Mouse (Mus musculus) naive thymus-derived CD4-positive, alpha-beta T cell, adult 2 months (primary cell): ENCODE measurements around the gene Trmt2b.
"Not testable (repeated sequence)": the region's sequence is repeated elsewhere in the genome, so short reads cannot be mapped to it uniquely, and the experiment has no call there.

Experiments used
- DNase-seq: peaks from one replicate; pipeline ENCODE4 v3.0.0-alpha.2; 2011; ENCODE audit warnings: low read depth

The Trmt2b gene

DNA sequence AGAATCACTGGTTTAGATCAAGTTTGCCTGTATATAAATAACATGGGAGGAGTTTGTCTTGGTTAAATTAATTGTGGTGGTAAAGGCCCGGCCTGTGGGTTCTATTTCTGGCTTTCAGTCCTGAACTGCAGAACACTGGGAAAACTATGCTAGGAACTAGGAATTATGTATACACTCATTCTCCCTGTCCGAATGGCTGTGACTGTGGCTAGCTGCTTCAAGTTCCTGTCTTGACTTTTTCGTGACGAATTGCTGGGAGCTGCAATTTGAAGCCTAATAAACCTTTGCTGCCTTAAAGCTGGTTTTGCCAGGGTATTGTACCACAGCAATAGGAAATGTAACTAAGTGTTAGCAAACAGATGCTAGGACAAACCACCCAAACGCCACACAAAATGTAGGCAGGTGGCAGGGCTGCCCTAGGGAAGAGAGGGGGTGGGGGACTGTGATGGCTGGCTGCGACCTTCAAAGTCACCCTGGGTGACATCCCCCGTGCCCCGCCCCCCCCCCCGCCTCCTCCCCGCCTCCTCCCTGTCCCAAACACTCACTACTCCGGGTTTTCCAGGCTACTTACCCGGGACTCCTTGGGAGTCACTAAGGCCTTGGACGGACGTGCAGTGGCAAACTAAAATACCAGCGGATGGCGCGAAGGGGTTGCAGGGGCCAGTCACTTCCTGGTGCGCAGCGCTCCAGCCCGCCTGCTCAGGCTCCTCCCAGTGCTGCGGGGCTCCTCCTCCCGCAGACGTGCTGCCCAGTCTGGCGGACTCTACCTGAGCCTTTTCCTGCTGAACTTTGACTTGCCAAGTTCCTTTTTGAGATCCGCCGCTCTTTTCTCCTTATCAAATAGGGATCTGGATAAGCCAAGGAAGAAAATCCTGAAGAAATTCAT is at the start of gene Trmt2b:
Trmt2b (minus strand) TSS at position 710 of the 886 bp plus-strand sequence.
- DNase-seq, result peak; percentile 77

DNA sequence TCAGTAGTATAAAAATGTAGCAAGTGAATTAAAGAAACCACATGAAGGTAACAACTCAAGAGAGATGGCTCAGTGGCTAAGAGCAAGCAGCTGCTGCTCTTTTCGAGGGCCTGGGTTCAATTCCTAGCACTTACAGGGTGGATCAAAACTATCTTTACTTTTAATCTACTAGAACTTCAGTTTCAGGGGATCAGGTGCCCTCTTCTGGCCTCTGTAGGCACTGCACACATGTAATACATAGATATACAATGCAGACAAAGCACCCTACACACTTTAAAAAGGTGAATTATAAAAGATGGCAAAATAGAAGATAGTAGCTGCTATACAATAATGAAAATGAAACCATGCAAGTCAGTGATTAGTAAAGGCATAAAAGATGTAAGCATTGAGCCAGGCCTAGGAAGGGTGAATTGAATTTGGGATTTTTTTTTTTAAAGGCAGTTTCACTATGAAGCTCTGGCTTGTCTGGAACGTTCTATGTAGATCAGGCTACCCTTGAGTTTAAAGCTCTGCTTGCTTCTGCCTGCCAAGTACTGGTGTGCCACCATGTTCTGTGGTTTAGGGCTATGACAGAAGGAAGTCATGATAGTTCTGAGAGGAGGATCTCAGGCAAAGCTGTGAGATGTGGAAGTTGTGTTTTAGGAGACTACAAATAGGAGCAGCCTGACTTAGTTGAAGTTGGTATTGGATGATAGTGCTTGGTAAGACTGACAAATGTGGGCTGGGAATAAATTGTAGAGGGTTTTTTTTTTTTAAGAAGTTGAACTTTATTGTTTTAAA is 42.6 kb upstream of the Trmt2b start:
- peak; percentile 63 for DNase-seq

DNA sequence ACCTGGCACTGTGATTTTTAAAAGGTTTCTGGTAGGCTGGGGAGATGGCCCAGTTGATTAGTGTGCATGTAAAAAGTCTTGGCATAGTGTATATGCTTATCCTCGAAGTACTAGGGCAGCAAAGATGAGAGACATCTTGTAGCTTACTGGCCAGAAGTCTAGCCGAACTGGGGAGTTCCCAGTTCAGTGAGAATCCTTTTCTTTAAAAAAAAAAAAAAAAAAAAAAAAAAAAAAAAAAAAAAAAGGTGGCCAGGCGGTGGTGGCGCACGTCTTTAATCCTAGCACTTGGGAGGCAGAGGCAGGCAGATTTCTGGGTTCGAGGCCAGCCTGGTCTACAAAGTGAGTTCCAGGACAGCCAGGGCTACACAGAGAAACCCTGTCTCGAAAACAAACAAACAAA is 34.4 kb upstream of the Trmt2b start:
- DNase-seq, result not testable (repeated sequence)

DNA sequence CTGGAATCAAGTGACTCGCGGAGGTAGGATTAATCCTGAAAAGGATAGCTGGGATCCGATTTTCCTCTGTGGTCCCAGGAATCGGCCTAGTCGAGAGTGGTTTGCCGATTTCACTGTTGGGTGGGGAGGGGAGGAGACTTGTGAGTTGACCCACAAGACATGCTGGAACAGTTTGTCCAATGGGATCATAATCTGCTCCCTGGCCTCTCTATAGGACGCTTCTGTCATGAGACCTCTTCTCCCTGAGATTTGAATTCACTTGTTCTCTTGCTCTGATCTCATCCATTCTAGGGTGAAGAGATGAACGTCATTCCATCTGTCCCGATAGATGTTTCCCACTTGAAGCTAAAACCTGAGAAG is 31.5 kb upstream of the Trmt2b start:
- no peak for DNase-seq

DNA sequence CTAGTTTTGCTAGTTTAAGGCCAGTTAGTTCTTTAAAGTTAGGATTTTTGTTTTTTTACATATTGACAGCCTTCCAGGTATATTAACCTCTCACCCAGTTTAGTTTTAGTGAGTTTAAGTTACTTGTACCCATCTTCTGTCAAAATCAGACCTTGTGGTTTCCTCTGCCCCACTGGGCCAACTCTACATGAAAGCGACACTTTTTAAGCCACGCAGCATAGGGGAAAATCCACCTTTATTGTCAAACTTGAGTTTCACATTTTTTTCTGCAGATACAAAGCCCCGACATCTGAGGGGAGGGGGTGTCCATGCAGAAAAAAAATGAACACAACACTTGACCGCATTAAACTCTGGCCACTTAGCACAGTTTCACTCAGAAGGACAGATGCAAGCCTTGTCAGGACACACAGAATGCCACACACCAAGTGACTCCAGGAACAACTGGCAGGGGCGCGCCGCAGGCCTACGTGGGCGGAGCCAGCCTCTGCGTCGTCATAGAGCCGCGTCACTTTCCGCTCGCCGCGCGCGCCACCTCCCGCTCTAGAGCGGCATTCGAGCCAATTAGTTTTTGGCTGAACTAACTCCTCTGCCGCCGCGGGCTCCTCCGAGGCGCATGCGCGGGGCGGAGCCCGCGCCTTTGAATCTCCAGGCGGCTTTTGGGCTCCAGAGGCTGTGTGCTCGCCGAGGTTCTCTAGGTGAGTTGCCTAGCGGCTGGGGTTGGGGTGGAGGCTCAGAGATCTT is 30.9 kb upstream of the Trmt2b start, which contains the start of gene Cenpi:
Cenpi (plus strand) TSS at position 551 of the 741 bp plus-strand sequence.
- DNase-seq, result peak; percentile 92

DNA sequence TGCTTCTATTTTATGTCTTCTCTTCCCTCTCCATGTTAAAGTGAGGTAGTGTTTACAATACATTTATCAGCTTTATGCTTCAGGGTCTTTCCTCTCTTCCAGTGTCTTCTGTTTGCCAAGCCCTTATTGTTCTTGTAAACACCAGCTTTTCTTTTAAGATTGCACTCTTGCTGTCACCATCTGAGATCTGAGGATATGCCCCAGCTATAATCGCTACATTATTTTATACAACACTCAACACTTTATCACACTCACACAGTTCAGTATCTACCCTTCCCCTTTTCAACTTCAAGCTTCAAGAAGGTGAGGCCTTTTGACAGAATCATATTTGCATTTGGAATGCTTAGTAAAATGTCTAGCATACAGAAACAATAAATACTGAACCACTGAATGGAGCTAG is 26.5 kb upstream of the Trmt2b start:
- no peak for DNase-seq

DNA sequence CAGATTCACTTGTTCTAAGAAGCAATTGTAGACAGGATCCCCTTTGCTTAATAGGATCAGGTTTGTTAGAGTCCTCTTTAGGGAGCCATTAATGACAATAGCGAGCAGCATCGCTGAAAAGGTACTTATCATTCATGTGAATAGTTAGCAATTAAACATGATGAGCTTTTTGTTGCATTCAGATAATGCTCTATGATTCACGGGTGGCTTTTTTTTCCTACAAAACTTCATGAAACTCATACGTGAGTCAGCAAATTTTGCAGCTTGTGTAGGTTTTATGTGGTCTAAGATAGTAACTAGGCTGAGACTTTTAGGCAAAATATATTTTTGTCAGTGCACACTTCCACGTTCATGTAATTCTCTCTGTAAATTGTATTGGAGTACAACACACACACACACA is 23.4 kb upstream of the Trmt2b start:
- no peak for DNase-seq

DNA sequence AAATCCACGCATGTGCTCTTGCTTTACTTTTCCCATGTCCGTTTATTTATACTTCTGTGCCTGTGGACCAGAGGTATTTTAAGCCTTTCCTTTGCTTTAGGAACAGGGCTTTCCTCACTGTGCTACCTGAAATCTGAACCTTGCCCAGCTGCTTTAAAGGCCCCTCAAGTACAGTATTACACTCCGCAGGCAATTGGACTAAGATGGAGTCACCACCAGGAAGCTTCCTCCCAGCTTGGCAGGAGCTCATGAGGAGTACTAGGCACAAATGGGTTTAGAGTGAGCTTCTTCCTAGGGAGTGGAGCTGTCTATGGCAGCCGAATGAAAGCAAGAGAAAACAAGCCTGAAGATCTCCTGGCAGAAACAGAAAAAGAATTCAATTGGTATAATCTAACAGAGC is 20.4 kb upstream of the Trmt2b start:
- DNase-seq, result no peak

DNA sequence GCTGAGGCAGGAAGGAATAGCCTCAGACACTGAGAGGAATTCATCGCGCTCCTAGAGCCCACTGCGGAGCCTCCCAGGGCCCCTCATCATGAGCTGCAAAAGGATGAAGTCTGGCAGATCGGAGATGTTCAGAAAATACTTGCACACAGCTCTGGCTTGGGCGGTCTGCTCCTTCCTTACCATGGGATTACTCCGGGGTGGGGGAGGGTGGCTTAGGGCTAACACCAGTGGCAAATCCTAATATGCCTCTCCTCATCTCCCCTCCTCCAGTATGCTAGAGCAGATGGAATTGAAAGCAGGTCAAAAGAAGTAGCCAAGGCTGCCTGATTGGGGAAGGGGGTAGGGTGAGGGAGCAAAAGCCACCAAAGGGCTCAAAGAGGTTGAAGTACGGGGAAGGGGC is 20.0 kb upstream of the Trmt2b start:
- DNase-seq, result no peak

DNA sequence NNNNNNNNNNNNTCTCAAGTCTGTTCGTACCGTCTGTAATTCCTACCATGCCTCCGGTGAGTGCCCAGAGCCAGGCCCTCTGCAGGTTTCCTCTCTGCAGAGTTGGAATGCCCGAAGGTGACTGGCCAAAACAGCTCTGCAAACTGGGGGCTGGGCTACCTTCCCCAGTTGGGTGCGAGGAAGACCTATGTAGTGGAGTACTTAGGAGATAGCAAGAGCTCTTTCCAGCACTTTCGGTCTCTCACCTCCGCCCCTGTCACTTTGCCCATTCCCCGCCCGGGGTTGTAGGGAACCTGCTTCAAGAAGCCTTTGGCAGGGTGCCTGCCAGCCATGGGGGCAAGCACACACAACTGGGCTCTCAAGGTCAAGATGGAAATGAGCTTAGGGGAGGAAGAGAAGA is 19.5 kb upstream of the Trmt2b start:
- no peak for DNase-seq

DNA sequence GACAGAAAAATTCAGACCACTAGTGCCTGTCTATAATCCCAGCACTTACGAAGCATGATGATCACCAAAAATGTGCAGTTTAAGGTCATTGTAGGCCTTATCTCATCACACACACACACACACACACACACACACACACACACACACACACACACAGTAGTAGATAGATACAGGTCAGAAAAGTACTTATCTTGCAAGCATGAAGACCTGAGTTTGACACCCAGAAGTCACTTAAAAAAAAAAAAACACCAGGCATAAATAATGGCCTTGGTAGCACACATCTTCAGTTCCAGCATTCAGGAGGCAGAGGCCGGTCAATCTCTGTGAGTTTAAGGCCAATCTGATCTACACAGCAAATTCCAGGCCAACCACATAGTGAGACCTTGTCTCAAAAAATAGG is 10.5 kb upstream of the Trmt2b start:
- no peak for DNase-seq

DNA sequence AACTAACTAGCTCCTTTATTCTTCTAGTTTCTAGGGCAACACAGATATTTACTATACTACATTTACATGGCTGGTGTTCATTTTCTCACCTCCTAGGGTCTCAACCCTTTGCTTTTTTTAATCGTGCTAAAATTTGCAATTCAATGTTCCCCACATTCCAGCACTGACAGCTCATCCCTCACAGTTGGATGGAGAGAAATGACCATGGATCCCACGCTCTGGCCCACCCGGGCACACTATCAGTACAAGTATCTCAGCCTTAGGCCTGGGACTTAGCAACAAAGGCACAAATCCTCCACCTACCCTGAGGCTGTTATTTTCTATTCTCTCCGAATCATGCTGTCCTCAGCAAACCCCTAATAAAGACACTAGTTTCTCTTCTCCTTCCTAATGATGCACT is 9.0 kb upstream of the Trmt2b start:
- no peak for DNase-seq

DNA sequence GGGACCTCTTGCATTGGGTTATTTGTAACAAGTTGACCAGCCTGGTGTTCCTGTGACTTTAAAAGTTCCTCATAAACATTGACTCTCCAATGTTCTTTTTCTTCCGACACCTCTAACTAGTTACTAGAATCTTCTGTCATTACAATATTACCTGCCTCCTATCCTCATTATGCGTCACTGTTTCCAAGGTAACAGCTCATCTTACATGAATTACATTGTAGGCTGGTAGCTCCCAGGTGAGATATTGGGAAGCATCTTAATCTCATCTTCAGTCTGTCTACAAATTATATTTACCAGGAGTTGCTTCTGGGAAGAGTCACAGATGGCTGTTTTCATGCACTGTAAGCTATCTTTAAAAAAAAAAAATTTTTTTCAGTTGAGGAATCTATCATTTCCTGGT is 8.3 kb upstream of the Trmt2b start:
- no peak for DNase-seq

DNA sequence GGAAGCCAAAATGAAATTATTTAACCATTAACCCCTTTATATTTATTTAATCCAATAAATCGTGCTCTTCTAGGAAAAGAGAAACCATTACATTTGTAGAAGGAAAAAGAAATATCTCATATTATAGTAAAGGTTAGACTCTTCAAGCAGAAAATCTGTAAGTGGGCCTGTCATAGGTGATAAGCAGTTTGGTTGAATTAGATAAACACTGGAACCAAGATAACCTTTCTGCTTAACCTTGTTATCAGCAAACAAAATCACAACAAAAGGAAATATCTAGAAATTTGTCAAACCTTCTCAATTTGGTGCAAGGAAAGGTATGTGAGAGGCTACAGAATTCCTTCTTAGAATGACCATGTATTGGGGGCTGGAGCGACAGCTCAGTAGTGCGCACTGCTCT is 3.7 kb upstream of the Trmt2b start:
- no peak for DNase-seq

DNA sequence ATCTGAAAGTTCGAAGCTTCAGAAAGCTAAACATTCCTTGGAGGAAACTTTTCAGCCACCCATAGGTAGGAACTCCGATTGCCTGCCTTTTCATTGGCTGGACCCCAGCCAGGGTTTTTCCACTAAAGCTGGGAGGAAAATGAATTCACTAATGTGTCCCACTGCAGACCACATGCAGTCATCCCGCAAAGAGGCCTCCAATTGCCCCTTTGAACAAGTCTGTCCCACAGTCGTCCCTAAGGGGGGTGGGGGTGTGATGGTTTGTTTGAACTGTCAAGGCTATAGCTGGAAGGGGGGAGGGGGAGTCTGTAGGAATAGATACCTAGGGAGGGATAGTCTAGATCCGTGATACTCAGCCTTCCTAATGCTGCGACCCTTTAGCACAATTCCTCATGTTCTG is 1.1 kb downstream of the Trmt2b start:
- DNase-seq, result no peak

DNA sequence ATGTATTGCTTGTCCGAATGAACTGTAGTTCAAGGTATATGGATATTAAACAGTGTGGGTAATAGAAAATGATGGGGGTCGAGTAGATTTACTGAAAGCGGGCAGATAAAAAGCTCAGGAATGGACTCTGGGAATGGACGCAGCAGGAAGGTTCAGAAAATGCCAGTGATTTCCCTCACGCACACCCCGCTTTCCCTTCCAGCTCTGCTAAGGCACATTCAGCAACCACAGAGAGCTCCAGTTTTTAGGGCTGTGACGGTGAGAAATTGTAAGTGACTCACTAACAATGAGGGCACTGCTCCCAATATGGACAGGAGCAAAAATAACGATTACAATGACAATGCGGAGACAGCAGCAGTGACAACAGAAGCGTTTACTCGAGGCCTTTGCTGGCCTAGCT is 14.7 kb downstream of the Trmt2b start:
- DNase-seq, result no peak

DNA sequence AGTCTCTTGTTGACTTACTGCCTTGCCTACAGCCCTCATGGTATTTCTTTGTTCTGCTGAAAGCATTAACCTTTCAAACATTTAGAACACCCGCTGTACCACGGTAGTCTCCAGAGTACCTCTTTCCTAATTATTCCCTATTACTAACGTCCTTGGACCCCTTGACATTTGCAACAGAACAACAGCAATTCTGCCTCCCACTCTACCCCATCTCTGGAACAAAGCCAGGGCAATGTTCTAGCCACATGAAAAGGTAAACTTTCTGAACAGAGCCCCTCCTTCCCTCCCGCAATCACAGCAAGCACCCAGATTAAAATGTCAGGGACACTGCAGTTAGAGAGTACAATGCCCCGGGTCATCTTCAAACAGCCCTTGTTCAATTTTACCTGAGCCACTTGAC is 15.6 kb downstream of the Trmt2b start:
- DNase-seq, result no peak

DNA sequence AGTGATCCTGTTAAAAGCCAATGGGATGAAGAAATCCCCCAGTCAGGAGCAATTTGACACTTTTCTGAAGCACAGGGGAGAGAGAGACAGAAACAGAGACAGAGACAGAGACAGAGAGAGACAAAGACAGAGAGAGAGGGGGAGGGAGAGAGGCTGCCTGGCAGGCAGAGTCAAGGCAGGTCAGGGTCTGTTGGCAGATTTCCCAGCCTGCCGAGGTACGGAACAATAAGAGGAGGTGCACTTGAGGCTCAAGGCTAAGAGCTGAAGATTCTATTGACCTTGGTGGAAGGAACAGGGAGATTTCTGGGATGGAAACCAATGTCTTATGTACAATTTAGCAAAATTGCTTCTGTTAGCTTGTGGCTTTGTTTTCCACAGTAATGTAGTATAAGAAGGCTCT is 28.6 kb downstream of the Trmt2b start:
- DNase-seq, result no peak

DNA sequence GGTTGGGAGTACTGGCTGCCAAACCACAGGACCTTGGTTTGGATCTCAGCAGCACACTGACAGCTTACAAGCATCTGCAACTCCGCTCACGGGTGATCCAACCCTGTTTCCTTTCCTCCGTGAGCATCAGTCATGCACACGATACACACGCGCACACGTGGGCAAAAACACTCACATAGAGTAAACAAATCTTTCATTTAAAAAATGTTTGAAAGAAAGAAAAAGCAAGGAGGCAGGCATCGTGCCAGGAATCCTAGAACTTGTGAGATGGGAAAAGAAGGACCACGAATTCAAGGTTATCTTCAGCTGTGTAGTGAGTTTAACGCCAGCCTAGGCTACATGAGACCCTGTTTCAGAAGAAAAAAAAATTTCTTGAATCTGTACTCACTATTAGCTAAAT is 30.8 kb downstream of the Trmt2b start:
- no peak for DNase-seq

DNA sequence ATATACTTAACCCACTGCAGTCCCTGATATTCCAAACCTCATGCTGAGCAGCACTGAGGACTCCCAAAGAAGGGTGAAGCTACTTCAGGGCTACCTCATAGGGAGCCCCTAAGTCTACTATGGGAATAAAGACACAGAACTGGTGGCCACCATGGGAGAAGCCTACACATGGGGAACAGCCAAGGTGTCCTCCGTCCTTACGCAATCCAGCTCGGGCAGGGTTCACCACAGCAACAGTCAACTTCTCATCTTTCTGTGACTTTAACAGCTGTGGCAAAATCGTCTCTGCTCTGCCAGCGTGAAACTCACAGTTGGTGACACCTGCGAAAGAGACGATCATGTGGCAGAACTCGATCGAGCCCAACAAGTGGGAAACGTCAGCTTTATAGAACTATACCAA is 38.5 kb downstream of the Trmt2b start:
- DNase-seq, result no peak

DNA sequence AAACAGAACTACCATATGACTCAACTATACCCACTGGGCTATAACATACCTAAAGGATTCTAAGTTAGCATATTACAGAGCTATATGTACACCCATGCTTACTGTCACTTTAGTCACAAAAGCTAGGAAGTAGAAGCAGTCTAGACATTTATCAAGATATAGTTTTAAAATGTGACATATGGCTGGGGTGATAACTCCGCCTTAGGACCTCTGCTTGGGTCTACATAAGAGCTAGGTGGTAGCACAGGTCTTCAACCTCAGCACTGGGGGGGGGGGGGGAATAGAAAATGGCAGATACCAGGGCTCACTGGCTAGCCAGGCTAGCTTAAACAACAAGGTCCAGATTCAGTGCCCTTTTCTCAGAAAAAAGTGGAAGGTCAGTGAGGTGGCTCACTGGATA is 43.7 kb downstream of the Trmt2b start:
- no peak for DNase-seq

DNA sequence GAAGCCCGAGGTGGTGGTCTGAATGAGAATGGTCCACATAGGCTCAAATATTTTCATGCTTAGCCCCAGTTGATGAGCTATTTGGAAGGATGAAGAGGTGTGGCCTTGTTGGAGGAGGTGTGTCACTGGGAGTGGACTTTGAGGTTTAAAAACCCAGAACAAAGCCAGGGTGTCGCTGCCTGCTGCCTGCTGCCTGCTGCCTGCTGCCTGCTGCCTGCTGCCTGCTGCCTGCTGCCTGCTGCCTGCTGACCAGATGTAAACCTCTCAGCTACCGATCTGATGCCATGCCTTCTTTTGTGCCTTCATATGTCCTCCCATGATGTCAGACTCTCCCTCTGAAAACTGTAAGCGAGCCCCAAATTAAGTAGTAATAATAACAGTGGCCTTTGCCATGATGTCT is 54.9 kb downstream of the Trmt2b start, which contains the start of gene Nox1:
Nox1 (minus strand) TSS at position 101 of the 400 bp plus-strand sequence.
- no peak for DNase-seq

DNA sequence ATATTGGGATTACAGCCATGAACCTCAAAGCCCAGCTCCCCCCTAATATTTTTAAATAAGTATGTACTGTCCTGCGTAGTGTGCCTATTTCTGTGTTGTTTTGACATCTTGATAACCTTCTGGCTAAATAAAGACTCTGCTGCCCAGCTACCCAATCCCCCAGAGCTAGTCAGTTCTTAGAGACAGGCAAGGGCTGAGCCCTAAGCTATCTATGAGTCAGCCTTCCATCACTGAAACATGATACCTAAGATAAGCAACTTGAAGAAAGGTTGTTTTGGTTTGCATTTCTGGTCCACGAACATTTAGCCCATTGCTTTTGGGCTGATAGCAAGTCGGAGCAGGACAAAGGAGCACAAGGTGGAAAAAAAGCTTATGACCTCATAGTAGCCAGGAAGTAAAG is 56.2 kb downstream of the Trmt2b start:
- DNase-seq, result no peak
